7 mouse cellular contexts compared by ENCODE assay signal in genomic region chr3:144203988-144204412, GRCm38 (mm10). TPM values are rescaled to one million over a fixed set of nuclear protein-coding genes. Genes with fewer than 3 reads are reported as not detected.
DNase-seq lines count a peak whose midpoint lies in the region; ATAC-seq and TF ChIP-seq lines count a peak whose summit lies in the region.

No protein-coding gene starts in this region.

- DNase-seq in retina, postnatal 1 day = peak; percentile 43
- no peak for DNase-seq in retina, embryonic 14.5 days (ENCODE audit: low spot score)
- DNase-seq in embryo, embryonic 11 days = peak; percentile 53
- DNase-seq in hindbrain, postnatal 0 days (ENCODE audit: low spot score) = peak; percentile 41
- no peak for DNase-seq in gastrocnemius, postnatal 36 days
- DNase-seq in ovary, postnatal 36 days (ENCODE audit: low spot score) = no peak

- under 1% methylated on average over 5 of the region's 5 CpGs for WGBS in hindbrain, postnatal 0 days

- ATAC-seq in hindbrain, postnatal 0 days = no peak

- TF ChIP-seq CTCF in hindbrain, postnatal 0 days (IDR thresholded peaks at IDR 0.05; ENCODE audit: low read depth) = no peak

- peak overlapping the region; percentile 95 for H3K27ac ChIP-seq in hindbrain, postnatal 0 days

- intact Hi-C loops in gastrocnemius, postnatal 36 days (cut with DNase I) = loop anchor here (10.0 kb wide), 1 partner anchor 699 kb away; no protein-coding TSS in a partner anchor

- no peaks in the 10 kb centered on the region for H3K4me1 ChIP-seq in hindbrain, postnatal 0 days (ENCODE audit: insufficient read depth, low read length)

- H3K4me2 ChIP-seq in hindbrain, postnatal 0 days (ENCODE audit: low read depth, low read length) = peak overlapping the region; percentile 62
- H3K4me2 ChIP-seq in myocyte (ENCODE audit: low read depth) = peak overlapping the region; percentile 74

- no peaks in the 10 kb centered on the region for H3K36me3 ChIP-seq in hindbrain, postnatal 0 days (ENCODE audit: insufficient read depth, low read length)
- peaks cover 22% of the 10 kb centered on the region for H3K36me3 ChIP-seq in myocyte (ENCODE audit: control insufficient read depth, insufficient read depth)

- no peak for TF ChIP-seq POLR2A in myocyte (IDR thresholded peaks at IDR 0.05; ENCODE audit: insufficient read length, low read depth)

- peaks cover 49% of the 10 kb centered on the region for H3K79me2 ChIP-seq in myocyte (ENCODE audit: control insufficient read depth, insufficient read depth)

- no peaks in the 10 kb centered on the region for H3K27me3 ChIP-seq in hindbrain, postnatal 0 days (ENCODE audit: insufficient read depth, low read length)
- no peaks in the 10 kb centered on the region for H3K27me3 ChIP-seq in myocyte (ENCODE audit: control insufficient read depth, insufficient read depth, insufficient read length)

- H3K4me3 ChIP-seq in hindbrain, postnatal 0 days (ENCODE audit: low read length) = peak overlapping the region; percentile 68
- peak overlapping the region; percentile 92 for H3K4me3 ChIP-seq in myocyte

- H3K9ac ChIP-seq in hindbrain, postnatal 0 days (replicated peaks; ENCODE audit: low read length) = peak overlapping the region; percentile 68

- no peaks in the 10 kb centered on the region for H3K9me3 ChIP-seq in hindbrain, postnatal 0 days (ENCODE audit: low read length)

- H3ac ChIP-seq in myocyte (ENCODE audit: control insufficient read depth, insufficient read length) = peak overlapping the region; percentile 90

TF ChIP-seq in myocyte, 11 proteins besides CTCF, POLR2A, EP300 and RAD21:
- TF ChIP-seq MAX (IDR thresholded peaks at IDR 0.05; ENCODE audit: low read depth) (no peak), SRF (IDR thresholded peaks at IDR 0.05; ENCODE audit: control insufficient read depth, insufficient read length, low read depth) (no peak), USF1 (IDR thresholded peaks at IDR 0.05; ENCODE audit: low read depth) (no peak), E2F4 (IDR thresholded peaks at IDR 0.05; ENCODE audit: insufficient read depth) (no peak), POLR2AphosphoS2 (IDR thresholded peaks at IDR 0.05; ENCODE audit: insufficient read length, low read depth) (no peak), MYOG (IDR thresholded peaks at IDR 0.05; ENCODE audit: control insufficient read depth in 1 of 3, insufficient read depth in 1 of 3, insufficient read length in 2 of 3, low read depth in 2 of 3) (no peak), REST (IDR thresholded peaks at IDR 0.05; ENCODE audit: insufficient read depth, insufficient read length) (no peak), CEBPB (IDR thresholded peaks at IDR 0.05; ENCODE audit: insufficient read depth, poor library complexity, severe bottlenecking) (no peak), TCF3 (IDR thresholded peaks at IDR 0.05; ENCODE audit: insufficient read length, low read depth) (no peak)

RNA-seq across cellular contexts. Expression of gene Lmo4, which starts 1.0 kb away (rescaled TPM):
- 150 and 173 TPM in 2 replicates for total RNA-seq in hindbrain, postnatal 0 days (2014; rRNA removed)
- 111 and 113 TPM in 2 replicates for polyA plus RNA-seq in hindbrain, postnatal 0 days (2015; fragmentation: Nextera tagmentation; extraction: Ambion mirVana)
- polyA plus RNA-seq in myocyte (2012; fragmentation: generic; extraction: Trizol) = 75.0 TPM
- total RNA-seq in gastrocnemius, postnatal 36 days (2021) = 10 to 100 TPM; 17.5 to 18.5 TPM

Comparison
In these comparisons a context has a peak if more than half of its experiments do, and no peak if none do; other contexts are left out.
1. DNase-seq: peak in retina, postnatal 1 day (single experiment), embryo, embryonic 11 days (single experiment) and hindbrain, postnatal 0 days (single experiment); none in retina, embryonic 14.5 days (single experiment), gastrocnemius, postnatal 36 days (0 of 2) and ovary, postnatal 36 days (single experiment).